Mouse (Mus musculus): ENCODE results near the gene Rnf216. TPM values are rescaled to one million over a fixed set of nuclear protein-coding genes. Genes with fewer than 3 reads are reported as not detected.

The Rnf216 gene
- polyA plus RNA-seq, 1 experiment from 2014 or later, result 52.1 TPM

DNA sequence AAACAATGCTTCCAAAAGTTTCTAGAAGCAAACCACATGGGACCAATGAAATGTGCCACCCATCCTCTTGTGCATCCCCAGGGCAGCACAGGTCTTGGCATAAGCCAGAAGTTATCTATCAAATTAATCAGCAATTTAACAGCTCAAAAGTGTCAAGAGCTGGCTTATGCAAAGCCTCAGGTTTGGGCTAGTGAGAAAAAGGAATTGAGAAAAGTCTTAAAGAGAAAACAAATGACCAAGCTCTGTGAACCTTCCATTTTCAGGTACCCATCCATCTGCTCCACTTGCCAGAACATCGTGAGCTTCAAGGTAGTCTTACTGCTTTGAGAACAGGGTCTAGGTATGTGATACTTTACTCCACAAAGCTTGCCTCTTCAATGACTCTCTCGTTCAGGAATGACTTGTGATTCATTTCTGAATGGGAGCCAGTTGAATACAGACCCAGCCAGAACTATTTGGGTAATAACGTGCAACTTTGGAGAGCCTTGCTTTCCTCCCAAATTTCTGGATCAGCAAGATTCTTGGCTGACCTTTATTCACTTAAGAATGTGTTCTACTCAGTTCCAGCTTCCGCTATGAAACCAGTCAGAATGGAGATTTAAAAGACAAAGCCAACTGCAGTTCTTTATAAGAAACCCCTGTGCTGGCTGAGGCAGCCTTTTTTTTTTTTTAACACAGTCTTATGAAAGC, 56.5 kb downstream of the Rnf216 start:
- H3K4me2 ChIP-seq (replicated peaks; ENCODE audit: low read depth, low read length), result no peak overlapping the region
- H3K9ac ChIP-seq (replicated peaks; ENCODE audit: low read depth, low read length), result no peak overlapping the region
- peak overlapping the region; percentile 72; the same call in 1 of the 2 replicates for H3K27ac ChIP-seq (ENCODE audit: low read length)
- no peak for ATAC-seq (ENCODE audit: insufficient number of reproducible peaks, insufficient read depth, low FRiP score, low read depth)
- no peaks in the 10 kb centered on the region for H3K9me3 ChIP-seq (ENCODE audit: control insufficient read depth, low read depth, low read length)
- 0 out of 2 replicates have a peak, but pooled peaks cover 3% of the 10 kb centered on the region for H3K36me3 ChIP-seq (ENCODE audit: control insufficient read depth, insufficient read depth, low read length)
- peaks cover 18% of the 10 kb centered on the region for H3K4me1 ChIP-seq (ENCODE audit: control insufficient read depth, insufficient read depth, low read length)
- WGBS, result 56% methylated on average over 4 of the region's 4 CpGs
- no peaks in the 10 kb centered on the region for H3K27me3 ChIP-seq (ENCODE audit: control insufficient read depth, insufficient read depth, low read length)
- no peak overlapping the region for H3K4me3 ChIP-seq (ENCODE audit: low read depth, low read length)

GRCm38 (mm10) chr5:143055501-143056125, 57.2 kb downstream of the Rnf216 start:
- no peak for ATAC-seq (ENCODE audit: insufficient number of reproducible peaks, insufficient read depth, low FRiP score, low read depth)
- no peak overlapping the region for H3K4me3 ChIP-seq (ENCODE audit: low read depth, low read length)
- no peaks in the 10 kb centered on the region for H3K27me3 ChIP-seq (ENCODE audit: control insufficient read depth, insufficient read depth, low read length)
- WGBS, result 54% methylated on average over 3 of the region's 3 CpGs
- peak overlapping the region; percentile 72; the same call in 1 of the 2 replicates for H3K27ac ChIP-seq (ENCODE audit: low read length)
- no peak overlapping the region; the same call in 1 of the 2 replicates for H3K9ac ChIP-seq (replicated peaks; ENCODE audit: low read depth, low read length)
- no peaks in the 10 kb centered on the region for H3K9me3 ChIP-seq (ENCODE audit: control insufficient read depth, low read depth, low read length)
- peaks cover 22% of the 10 kb centered on the region for H3K4me1 ChIP-seq (ENCODE audit: control insufficient read depth, insufficient read depth, low read length)
- H3K4me2 ChIP-seq (replicated peaks; ENCODE audit: low read depth, low read length), result no peak overlapping the region
- H3K36me3 ChIP-seq (ENCODE audit: control insufficient read depth, insufficient read depth, low read length), result 0 out of 2 replicates have a peak, but pooled peaks cover 3% of the 10 kb centered on the region

- no peaks in the 10 kb centered on the region for H3K36me3 ChIP-seq (ENCODE audit: control insufficient read depth, insufficient read depth, low read length)
- WGBS, result 83% methylated on average over 2 of the region's 2 CpGs
- no peaks in the 10 kb centered on the region for H3K9me3 ChIP-seq (ENCODE audit: control insufficient read depth, low read depth, low read length)
- H3K4me3 ChIP-seq (ENCODE audit: low read depth, low read length), result no peak overlapping the region
- no peak overlapping the region for H3K4me2 ChIP-seq (replicated peaks; ENCODE audit: low read depth, low read length)
- peaks cover 30% of the 10 kb centered on the region for H3K4me1 ChIP-seq (ENCODE audit: control insufficient read depth, insufficient read depth, low read length)
- no peaks in the 10 kb centered on the region for H3K27me3 ChIP-seq (ENCODE audit: control insufficient read depth, insufficient read depth, low read length)
- H3K9ac ChIP-seq (replicated peaks; ENCODE audit: low read depth, low read length), result no peak overlapping the region
- no peak overlapping the region for H3K27ac ChIP-seq (ENCODE audit: low read length)
- no peak for ATAC-seq (ENCODE audit: insufficient number of reproducible peaks, insufficient read depth, low FRiP score, low read depth)
Observed at GRCm38 (mm10) chr5:143054703-143055102, 58.1 kb downstream of the Rnf216 start.

GRCm38 (mm10) chr5:143053132-143053972, 59.4 kb downstream of the Rnf216 start:
- Histone ChIP-seq H3K27me3 (ENCODE audit: control insufficient read depth, insufficient read depth, low read length) (no peaks in the 10 kb centered on the region), H3K4me2 (replicated peaks; ENCODE audit: low read depth, low read length) (no peak overlapping the region), H3K9me3 (ENCODE audit: control insufficient read depth, low read depth, low read length) (no peaks in the 10 kb centered on the region), H3K36me3 (ENCODE audit: control insufficient read depth, insufficient read depth, low read length) (no peaks in the 10 kb centered on the region), H3K4me1 (ENCODE audit: control insufficient read depth, insufficient read depth, low read length) (peaks cover 27% of the 10 kb centered on the region), H3K9ac (replicated peaks; ENCODE audit: low read depth, low read length) (no peak overlapping the region), H3K27ac (ENCODE audit: low read length) (peak overlapping the region; percentile 66; the same call in 1 of the 2 replicates), H3K4me3 (ENCODE audit: low read depth, low read length) (no peak overlapping the region)
- WGBS, result 57% methylated on average over 5 of the region's 5 CpGs
- no peak for ATAC-seq (ENCODE audit: insufficient number of reproducible peaks, insufficient read depth, low FRiP score, low read depth)

GRCm38 (mm10) chr5:143052677-143053076, 60.1 kb downstream of the Rnf216 start:
- no peak overlapping the region; the same call in 1 of the 2 replicates for H3K27ac ChIP-seq (ENCODE audit: low read length)
- H3K4me3 ChIP-seq (ENCODE audit: low read depth, low read length), result no peak overlapping the region
- WGBS, result 84% methylated on average over 2 of the region's 2 CpGs

DNA sequence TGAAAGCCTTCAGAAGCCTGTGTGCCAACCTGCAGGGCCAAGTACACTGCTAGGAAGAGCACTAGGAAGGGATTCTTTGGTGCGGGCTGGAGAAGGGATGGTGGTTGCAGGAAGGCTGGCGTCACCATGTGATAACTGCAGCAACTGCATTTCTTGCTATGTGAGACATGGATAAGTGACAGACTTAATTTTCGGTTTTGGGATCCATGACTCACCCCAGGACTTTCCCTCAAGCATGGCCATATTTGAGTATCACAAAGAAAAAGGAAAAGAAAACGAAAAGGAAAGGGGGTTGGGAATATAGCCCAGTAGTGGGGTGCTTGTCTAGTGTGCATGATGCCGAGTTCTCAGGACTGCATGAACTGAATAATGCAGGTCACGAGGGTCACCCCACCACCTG, 60.9 kb downstream of the Rnf216 start:
- ATAC-seq (ENCODE audit: insufficient number of reproducible peaks, insufficient read depth, low FRiP score, low read depth), result no peak
- Histone ChIP-seq H3K36me3 (ENCODE audit: control insufficient read depth, insufficient read depth, low read length) (peaks cover 2% of the 10 kb centered on the region; the same call in 1 of the 2 replicates), H3K27me3 (ENCODE audit: control insufficient read depth, insufficient read depth, low read length) (no peaks in the 10 kb centered on the region), H3K9me3 (ENCODE audit: control insufficient read depth, low read depth, low read length) (no peaks in the 10 kb centered on the region), H3K9ac (replicated peaks; ENCODE audit: low read depth, low read length) (no peak overlapping the region), H3K4me1 (ENCODE audit: control insufficient read depth, insufficient read depth, low read length) (peaks cover 19% of the 10 kb centered on the region), H3K27ac (ENCODE audit: low read length) (no peak overlapping the region), H3K4me3 (ENCODE audit: low read depth, low read length) (no peak overlapping the region), H3K4me2 (replicated peaks; ENCODE audit: low read depth, low read length) (no peak overlapping the region)
- WGBS, result 79% methylated on average over 6 of the region's 6 CpGs

More at GRCm38 (mm10) chr5:143052677-143053076, 60.1 kb downstream of the Rnf216 start:
- Histone ChIP-seq H3K4me1 (ENCODE audit: control insufficient read depth, insufficient read depth, low read length) (peaks cover 20% of the 10 kb centered on the region), H3K4me2 (replicated peaks; ENCODE audit: low read depth, low read length) (no peak overlapping the region), H3K9me3 (ENCODE audit: control insufficient read depth, low read depth, low read length) (no peaks in the 10 kb centered on the region), H3K9ac (replicated peaks; ENCODE audit: low read depth, low read length) (no peak overlapping the region), H3K36me3 (ENCODE audit: control insufficient read depth, insufficient read depth, low read length) (no peaks in the 10 kb centered on the region), H3K27me3 (ENCODE audit: control insufficient read depth, insufficient read depth, low read length) (no peaks in the 10 kb centered on the region)
- ATAC-seq (ENCODE audit: insufficient number of reproducible peaks, insufficient read depth, low FRiP score, low read depth), result no peak; the same call in 1 of the 2 replicates

GRCm38 (mm10) chr5:143050273-143050672, 62.5 kb downstream of the Rnf216 start:
- no peak overlapping the region for H3K4me2 ChIP-seq (replicated peaks; ENCODE audit: low read depth, low read length)
- 63% methylated on average over 5 of the region's 5 CpGs for WGBS
- ATAC-seq (ENCODE audit: insufficient number of reproducible peaks, insufficient read depth, low FRiP score, low read depth), result no peak
- no peak overlapping the region for H3K9ac ChIP-seq (replicated peaks; ENCODE audit: low read depth, low read length)
- H3K36me3 ChIP-seq (ENCODE audit: control insufficient read depth, insufficient read depth, low read length), result peaks cover 2% of the 10 kb centered on the region; the same call in 1 of the 2 replicates
- H3K9me3 ChIP-seq (ENCODE audit: control insufficient read depth, low read depth, low read length), result no peaks in the 10 kb centered on the region
- H3K4me3 ChIP-seq (ENCODE audit: low read depth, low read length), result no peak overlapping the region
- H3K27me3 ChIP-seq (ENCODE audit: control insufficient read depth, insufficient read depth, low read length), result no peaks in the 10 kb centered on the region
- H3K27ac ChIP-seq (ENCODE audit: low read length), result peak overlapping the region; percentile 77; the same call in 1 of the 2 replicates
- H3K4me1 ChIP-seq (ENCODE audit: control insufficient read depth, insufficient read depth, low read length), result peaks cover 19% of the 10 kb centered on the region

- peaks cover 2% of the 10 kb centered on the region; the same call in 1 of the 2 replicates for H3K36me3 ChIP-seq (ENCODE audit: control insufficient read depth, insufficient read depth, low read length)
- 25% methylated on average over 4 of the region's 4 CpGs for WGBS
- ATAC-seq (ENCODE audit: insufficient number of reproducible peaks, insufficient read depth, low FRiP score, low read depth), result no peak
Observed at GRCm38 (mm10) chr5:143049746-143050145, 63.0 kb downstream of the Rnf216 start.

More at GRCm38 (mm10) chr5:143049746-143050145, 63.0 kb downstream of the Rnf216 start:
- H3K9me3 ChIP-seq (ENCODE audit: control insufficient read depth, low read depth, low read length), result no peaks in the 10 kb centered on the region
- no peak overlapping the region for H3K4me2 ChIP-seq (replicated peaks; ENCODE audit: low read depth, low read length)
- peak overlapping the region; percentile 77; the same call in 1 of the 2 replicates for H3K27ac ChIP-seq (ENCODE audit: low read length)
- no peak overlapping the region for H3K9ac ChIP-seq (replicated peaks; ENCODE audit: low read depth, low read length)
- H3K27me3 ChIP-seq (ENCODE audit: control insufficient read depth, insufficient read depth, low read length), result no peaks in the 10 kb centered on the region
- peaks cover 19% of the 10 kb centered on the region for H3K4me1 ChIP-seq (ENCODE audit: control insufficient read depth, insufficient read depth, low read length)
- no peak overlapping the region for H3K4me3 ChIP-seq (ENCODE audit: low read depth, low read length)
